Mouse (Mus musculus): ENCODE measurements at regions not wholly inside any gene's neighbourhood (a gene's known extent, or its start where the extent isn't known, plus 50 kb on each side); places are given as distances from the start of the nearest gene placed in this dataset.

GRCm38 (mm10) chr10:81996742-81997536 lies 51.0 kb upstream of the Zfp873 start:
- DNase-seq (ENCODE audit: low spot score in 2 of 2) = peak; percentile 44 to 58
